Mouse (Mus musculus): Measurements from ENCODE around the gene Snrnp48. TPM values are rescaled to one million over a fixed set of nuclear protein-coding genes. Genes with fewer than 3 reads are reported as not detected.
A peak's percentile ranks its signal among the peaks of the same experiment; 100 is the strongest.

Snrnp48 gene
- 10 to 100 TPM in 1 of 4 experiments, 1 to 10 TPM in 3; 5.3 to 11.3 (median 8.0) TPM for total RNA-seq (2022)

GRCm38 (mm10) chr13:38204702-38205482, at the start of gene Snrnp48:
Gene Snrnp48, plus strand, starts transcription at chr13:38204938.
- peak; percentile 71 to 78 for DNase-seq (ENCODE audit: low spot score in 2 of 2)

GRCm38 (mm10) chr13:38155523-38155922, 49.2 kb upstream of the Snrnp48 start:
- no peak for DNase-seq (ENCODE audit: low spot score in 2 of 2)

DNA sequence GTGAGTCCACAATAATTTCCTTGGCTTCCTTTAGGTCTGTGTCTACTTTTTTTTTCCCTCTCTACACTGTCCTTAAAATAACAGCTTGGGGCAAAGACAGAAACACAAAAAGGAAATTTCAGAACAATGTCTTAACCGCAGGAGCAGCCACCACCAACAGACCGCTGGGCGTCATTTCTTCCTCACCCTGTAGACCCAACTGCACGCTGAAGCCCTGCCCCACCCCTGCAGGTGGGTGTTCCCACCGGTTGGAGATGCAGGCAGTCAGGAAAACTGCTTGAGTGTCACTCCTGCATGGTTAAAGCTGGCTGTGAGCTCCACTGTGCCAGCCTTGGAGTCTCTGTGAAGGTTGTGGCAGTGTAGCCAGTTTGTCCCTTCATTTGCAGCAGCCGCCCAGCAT, 47.1 kb upstream of the Snrnp48 start:
- no peak for DNase-seq (ENCODE audit: low spot score in 2 of 2)

GRCm38 (mm10) chr13:38162002-38162401, 42.7 kb upstream of the Snrnp48 start:
- no peak for DNase-seq (ENCODE audit: low spot score in 2 of 2)

GRCm38 (mm10) chr13:38162668-38163067, 42.1 kb upstream of the Snrnp48 start:
- no peak for DNase-seq (ENCODE audit: low spot score in 2 of 2)

GRCm38 (mm10) chr13:38164932-38165331, 39.8 kb upstream of the Snrnp48 start:
- no peak for DNase-seq (ENCODE audit: low spot score in 2 of 2)

DNA sequence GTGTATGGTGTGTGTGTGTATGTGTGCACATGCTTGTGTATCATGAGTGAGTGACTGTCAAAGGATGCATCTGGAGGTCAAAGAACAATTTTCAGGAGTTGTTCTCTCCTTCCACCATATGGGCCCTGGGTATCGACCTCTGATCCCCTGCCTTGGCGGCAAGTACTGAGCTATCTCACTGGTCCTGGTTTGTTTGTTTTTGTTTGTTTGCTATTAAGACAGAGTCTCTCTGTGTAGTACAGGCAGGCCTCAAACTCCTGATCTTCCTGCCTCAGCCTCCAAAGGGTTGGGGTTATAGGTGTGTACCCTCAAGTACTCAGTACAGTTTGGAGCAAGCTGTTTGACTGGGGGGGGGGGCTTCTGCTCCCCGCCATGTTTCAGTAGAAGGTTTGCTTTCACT, 37.7 kb upstream of the Snrnp48 start:
- DNase-seq (ENCODE audit: low spot score in 2 of 2): no peak

GRCm38 (mm10) chr13:38170707-38171144, 34.0 kb upstream of the Snrnp48 start:
- no peak for DNase-seq (ENCODE audit: low spot score in 2 of 2)

DNA sequence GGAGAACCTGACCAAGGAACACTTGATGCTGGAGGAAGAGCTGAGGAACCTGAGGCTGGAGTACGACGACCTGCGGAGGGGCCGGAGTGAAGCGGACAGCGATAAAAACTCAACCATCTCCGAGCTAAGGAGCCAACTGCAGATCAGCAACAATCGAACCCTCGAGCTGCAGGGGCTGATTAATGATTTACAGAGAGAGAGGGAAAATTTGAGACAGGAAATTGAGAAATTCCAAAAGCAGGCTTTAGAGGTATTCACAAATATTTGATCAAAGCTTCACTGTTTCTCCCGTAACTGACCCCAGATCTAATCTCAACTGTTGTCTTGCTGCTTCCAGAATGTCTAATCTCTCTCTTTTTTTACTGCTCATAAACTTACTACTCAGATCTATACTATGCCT, 11.3 kb upstream of the Snrnp48 start:
- no peak for DNase-seq (ENCODE audit: low spot score in 2 of 2)

- no peak for DNase-seq (ENCODE audit: low spot score in 2 of 2)
These were observed 3.3 kb upstream of the Snrnp48 start for GRCm38 (mm10) chr13:38201413-38201812.

DNA sequence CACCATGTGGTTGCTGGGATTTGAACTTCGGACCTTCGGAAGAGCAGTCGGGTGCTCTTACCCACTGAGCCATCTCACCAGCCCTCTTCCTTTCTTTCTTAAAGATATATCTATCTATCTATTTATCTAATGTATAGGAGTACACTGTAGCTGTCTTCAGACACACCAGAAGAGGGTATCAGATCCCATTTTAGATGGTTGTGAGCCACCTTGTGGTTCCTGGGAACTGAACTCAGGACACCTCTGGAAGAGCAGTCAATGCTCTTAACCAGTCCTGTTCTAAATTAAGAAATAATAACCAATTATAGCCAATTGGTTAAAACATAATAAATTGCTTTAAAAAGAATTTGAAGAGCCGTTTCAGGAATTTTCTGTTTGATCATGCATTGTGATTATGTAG, 567 bp upstream of the Snrnp48 start:
- no peak for DNase-seq (ENCODE audit: low spot score in 2 of 2)

DNA sequence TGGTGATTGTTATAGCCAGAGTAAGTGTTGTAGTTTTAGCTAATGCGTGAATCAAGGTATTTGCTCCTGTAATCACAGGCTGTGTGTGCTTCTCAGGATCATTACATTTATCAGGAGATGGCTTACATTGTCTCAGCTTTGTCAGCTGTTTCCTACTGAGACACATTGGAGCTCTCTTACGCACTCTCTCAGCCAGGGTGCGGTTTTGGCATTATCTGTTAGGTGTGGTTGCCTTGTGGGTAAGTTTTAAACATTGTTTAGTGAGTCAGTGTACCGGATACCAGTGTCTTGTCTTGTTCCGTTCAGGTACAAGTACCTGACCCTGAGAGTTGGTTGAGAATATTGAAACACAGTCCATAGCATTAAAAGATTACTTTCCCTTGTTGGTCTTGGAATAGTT, 6.4 kb downstream of the Snrnp48 start:
- DNase-seq (ENCODE audit: low spot score in 2 of 2): no peak

DNA sequence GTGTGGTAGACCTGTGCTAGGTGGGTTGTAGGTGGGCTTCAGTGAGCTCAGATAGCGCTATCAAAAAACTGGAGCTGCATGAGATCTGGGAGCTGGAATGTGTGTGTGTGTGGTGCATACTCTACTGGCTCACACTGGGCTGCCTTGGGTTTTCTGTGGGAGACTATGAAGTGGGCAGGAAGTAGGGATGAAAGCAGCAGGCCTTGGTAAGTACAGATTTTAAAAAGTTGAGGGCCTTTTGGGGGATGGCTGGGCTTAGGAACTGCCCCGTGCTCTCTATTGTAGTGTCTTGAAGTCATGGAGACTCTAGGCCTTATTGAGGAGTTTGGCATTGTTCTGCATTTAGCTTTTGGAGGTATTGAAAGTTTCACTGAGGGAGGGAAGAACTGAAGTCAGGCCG, 13.9 kb downstream of the Snrnp48 start:
- DNase-seq (ENCODE audit: low spot score in 2 of 2): no peak

DNA sequence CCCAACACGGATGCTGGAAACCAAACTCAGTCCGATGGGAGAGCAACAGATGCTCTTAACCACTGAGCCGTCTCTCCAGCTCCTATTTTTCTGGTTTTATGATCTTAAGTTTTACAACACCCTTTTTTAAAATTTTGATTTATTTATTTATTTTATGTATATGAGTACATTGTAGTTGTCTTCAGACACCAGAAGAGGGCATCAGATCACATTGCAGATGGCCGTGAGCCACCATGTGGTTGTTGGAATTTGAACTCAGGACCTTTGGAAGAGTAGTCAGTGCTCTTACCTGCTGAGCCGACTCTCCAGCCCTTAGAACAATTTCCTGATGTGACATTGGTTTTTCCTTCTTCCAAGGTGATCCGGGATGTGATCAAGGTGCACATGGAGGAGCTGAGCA, 15.6 kb downstream of the Snrnp48 start:
- DNase-seq (ENCODE audit: low spot score in 2 of 2): no peak

- DNase-seq (ENCODE audit: low spot score in 2 of 2): no peak
These were observed 25.6 kb downstream of the Snrnp48 start for GRCm38 (mm10) chr13:38230177-38230821.

- no peak for DNase-seq (ENCODE audit: low spot score in 2 of 2)
These were observed 27.7 kb downstream of the Snrnp48 start for GRCm38 (mm10) chr13:38232411-38232810.

DNA sequence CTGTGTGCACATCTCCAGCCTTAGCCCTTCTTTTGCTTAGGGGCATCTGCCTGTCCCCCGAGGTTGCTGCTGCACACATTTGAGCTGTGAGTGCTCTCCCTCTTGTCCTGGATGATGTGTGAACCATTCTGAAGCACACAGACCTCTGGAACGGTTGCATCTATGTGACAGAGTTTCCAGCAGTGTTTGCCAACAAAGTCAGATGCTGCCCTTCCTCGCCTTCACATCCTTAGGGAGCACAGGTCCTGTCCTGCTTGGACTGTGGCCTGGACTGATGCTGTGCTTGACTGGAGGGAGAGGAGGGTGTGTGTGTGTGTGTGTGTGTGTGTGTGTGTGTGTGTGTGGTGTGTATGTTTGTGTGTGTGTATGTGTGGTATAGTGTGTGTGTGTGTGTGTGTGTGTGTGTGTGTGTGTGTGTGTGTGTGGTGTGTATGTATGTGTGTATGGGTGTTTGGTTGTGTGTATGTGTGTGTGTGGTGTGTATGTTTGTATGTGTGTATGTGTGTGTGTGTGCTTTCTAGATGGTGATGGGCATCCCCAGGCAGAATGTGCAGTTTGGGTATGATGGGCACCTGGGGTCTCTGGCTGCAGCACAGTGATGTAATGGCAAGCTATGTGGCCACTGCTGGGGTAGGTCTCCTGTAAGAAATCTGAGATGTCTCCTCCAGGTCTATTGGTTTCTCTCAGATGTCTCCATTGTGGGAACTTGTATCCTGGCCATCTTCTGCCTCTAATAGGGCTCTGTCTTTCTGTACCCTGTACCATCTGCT, 28.3 kb downstream of the Snrnp48 start:
- no peak for DNase-seq (ENCODE audit: low spot score in 2 of 2)

GRCm38 (mm10) chr13:38234651-38235050, 29.9 kb downstream of the Snrnp48 start:
- DNase-seq (ENCODE audit: low spot score in 2 of 2): no peak

DNA sequence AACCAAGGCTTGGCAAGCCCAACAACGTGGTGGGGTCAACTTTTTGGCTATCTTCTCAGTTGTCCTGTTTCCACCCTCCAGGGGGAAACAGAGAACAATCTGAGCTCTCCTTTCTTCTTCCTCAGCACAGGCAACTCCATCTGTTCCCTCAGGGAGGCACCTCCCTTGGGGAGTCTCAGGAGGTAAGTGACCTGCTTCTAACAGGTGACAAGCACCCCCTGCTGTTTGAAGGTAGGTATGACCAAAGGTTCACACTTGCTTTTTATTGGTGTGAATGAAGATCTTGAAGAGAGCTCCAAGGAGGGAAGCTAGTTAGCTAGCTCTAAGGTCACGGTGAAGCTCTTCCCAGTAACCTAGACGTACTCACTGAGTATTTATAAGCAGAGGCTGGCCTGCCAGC, 30.6 kb downstream of the Snrnp48 start:
- DNase-seq (ENCODE audit: low spot score in 2 of 2): no peak

GRCm38 (mm10) chr13:38248151-38248550, 43.4 kb downstream of the Snrnp48 start:
- DNase-seq (ENCODE audit: low spot score in 2 of 2): no peak

DNA sequence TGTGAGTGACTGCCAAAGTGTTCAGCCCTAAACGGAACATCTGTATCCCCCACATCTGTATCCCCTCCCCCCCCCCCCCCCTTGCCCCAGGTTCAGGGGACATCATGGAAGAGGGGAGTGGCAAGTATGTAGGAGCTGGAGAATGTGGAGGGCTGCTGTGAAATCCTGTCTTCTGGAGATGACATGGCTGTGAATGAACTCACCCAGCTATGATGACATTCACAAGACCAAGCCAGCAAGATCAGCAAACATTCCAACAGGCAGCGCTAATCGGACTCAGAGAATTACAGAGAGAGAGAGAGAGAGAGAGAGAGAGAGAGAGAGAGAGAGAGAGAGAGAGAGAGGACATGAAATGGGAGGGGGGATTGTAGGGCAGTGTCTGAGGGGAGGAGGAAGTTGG, 46.5 kb downstream of the Snrnp48 start:
- no peak for DNase-seq (ENCODE audit: low spot score in 2 of 2)

GRCm38 (mm10) chr13:38253696-38254095, 49.0 kb downstream of the Snrnp48 start:
- peak; percentile 35 to 43 for DNase-seq (ENCODE audit: low spot score in 2 of 2)
